Mouse (Mus musculus) layer of hippocampus, postnatal 36 days (tissue): ENCODE results near the gene Gk5. TPM values are rescaled to one million over a fixed set of nuclear protein-coding genes. Genes with fewer than 3 reads are reported as not detected.
A peak's percentile ranks its signal among the peaks of the same experiment; 100 is the strongest.
"Not testable (repeated sequence)": the region's sequence is repeated elsewhere in the genome, so short reads cannot be mapped to it uniquely, and the experiment has no call there.

ENCODE experiments used
- DNase-seq, 2 experiments: peaks; one replicate each; pipeline ENCODE4 v3.0.0; 2022
- total RNA-seq, 2 experiments: library from RNA; stranded (reverse); gene quantifications; 2 replicates each; pipeline ENCODE4 v1.2.3; 2021

Gk5 gene
- total RNA-seq, 2 experiments from 2014 or later: 4.8 to 5.9 TPM

DNA sequence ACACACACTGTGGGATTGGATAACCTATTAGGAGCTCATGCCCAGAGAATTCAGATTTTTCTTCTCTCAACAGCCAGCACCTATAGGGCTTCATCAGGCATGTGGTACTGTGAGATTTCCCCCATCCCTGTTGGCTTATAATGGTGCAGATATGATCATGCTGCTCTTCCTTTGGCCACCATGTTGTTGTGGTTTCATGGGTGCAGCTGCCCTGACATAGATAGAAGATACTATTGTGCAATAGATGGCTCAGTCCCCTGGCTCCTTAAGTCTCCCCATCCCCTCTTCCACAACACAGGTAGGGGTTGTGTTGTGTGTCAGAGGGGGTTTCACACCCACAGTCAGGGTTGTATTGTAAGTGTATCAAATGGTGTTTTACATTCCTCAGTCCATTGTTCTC, 25.7 kb downstream of the Gk5 start:
- DNase-seq: no peak

DNA sequence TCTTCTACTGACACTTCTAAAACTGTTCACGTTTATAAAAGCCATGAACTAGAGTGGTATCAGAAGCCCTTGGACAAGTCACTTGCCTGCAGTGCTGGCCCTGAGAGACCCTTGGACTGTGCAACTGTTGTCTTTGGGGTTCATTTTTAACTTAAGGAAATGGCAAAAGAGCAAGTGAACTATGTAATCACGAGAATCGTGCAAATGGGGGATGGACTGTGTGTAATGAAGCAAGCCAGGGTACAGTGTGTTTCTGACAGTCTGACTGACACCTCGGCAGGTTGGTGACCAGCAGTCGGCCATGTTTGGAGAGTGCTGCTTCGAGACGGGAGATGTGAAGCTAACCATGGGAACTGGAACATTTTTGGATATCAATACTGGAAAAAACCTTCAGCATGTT, 33.6 kb downstream of the Gk5 start:
- no peak for DNase-seq

DNA sequence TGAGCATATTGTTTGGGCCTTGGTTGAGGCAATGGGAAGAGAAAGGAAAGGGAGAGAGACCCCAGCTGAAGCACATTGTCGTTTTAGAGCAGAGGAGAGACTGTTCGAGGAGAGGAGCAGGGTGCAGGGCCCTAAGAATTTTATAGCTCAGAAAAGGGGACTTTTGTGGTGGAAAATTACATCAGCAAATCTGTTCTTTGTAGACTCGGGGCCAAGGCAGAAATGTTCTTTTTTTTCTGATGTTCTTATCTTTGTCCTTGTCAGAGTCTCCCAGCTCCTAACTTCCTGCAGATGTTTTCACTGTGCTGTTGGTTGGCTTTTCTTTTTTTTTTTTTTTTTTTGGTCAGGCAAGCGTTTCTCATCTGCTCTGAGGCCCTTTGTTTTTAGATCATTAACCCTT, 39.3 kb downstream of the Gk5 start:
- DNase-seq: no peak

DNA sequence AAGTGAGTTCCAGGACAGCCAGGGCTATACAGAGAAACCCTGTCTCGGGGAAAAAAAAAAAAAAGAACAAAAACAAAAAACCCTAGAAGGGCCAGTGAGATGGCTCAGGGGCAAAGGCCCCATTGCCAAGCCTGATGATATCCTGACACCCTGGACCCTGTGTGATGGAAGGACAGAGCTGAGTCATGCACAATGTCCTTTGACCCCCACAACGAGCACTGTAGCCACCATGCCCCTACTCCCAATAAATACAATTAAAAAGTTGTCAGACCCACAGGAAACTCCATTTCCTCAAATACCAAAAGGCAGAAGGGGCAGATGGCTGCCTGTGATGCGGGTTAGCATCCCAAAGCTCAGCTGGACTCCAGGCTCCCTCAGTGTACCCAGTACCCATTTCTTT, 39.9 kb downstream of the Gk5 start:
- DNase-seq: no peak

DNA sequence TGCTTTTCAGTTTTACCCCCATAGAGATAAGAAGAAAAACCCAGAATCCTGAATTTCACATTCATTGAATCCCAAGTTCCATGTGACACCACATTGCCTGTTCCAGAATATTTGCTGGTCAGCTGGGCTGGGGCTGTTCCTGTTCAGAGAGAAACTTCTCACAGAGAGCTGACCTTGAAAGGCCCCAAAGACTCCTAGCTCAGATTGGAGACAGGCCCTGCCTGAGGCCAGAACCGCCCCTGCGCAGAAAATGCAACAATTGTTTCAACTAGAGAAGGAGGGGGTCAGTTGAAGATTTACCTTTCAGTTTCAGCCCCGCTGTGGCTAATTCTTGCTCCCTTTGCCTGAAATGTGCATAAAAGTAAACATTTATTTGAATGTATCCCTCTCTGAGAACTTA, 41.6 kb downstream of the Gk5 start:
- DNase-seq: no peak

DNA sequence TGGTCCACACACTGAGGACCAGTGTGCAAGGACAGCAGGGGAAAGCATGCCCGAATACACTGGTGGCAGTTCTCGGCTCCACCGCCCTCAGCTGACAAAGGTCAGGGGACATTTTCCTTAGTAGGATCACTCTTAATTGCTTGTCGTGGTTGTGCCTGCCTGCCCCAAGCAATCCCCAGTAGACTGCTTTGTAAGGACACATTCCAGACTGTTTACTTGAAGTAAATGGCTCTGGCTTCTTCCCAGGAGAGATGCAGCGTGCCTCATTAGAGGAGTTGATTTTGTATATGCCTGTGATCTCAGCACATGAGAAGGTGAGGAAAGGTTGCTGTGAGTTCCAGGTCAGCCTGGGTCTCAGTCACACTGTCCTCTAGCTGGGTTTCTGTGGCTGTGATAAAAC, 43.3 kb downstream of the Gk5 start:
- DNase-seq: no peak

DNA sequence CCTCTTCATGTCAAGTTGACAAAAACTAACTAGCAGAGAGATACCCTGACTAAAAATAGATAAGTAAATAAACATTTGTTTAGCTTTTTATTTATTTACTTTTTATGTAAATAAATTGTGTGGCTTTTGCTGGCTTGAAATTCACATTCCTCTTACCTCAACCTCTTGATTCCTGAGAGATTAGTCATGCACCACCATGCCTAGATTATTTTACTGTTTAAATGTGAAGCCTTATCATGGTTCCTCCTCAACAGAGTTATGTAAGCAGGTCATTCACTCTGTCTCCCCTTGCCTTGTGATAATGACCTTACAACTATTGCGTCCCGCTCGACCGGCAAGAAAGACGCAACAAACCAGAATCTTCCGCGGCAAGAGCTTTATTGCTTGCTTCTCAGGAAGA, 44.3 kb downstream of the Gk5 start:
- no peak for DNase-seq

DNA sequence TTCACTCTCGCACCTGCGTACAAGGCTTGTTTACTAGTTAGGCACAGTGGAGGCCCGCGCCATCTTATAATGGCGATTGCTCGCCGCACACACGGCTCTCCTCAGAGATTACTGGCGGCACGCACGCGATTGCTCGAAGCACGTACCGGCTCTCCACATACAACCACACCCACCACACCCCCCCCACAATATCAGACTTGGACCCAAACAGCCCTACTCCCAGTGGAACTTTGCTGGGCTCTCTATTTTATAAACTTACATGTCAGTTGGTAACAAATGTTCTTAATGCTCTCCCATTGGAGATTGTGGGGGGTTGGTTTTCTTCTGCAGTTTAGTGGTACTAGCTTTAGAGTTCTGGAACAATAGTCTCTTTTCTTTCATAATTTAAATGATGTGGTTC, 44.8 kb downstream of the Gk5 start:
- not testable (repeated sequence) for DNase-seq

DNA sequence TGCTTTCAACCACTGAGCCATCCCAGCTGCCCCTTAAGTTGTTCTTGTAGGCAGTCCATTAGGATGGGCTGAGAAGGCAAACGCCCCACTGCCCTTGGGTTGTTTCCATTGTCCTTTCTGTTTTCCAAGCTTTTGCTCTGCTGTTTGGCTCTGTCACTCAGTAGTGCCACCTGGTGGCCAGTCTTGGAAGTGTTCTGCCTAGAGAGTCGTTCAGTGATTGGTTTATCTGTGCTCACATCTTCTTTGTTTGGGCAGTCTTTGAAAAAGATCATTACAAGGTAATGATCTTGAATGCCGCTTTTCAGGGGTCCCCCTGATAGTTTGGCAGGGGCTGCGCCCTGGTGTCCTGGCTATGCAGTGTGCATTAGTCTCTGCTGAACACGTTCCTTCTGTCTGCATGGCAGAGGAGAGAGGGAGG, 48.0 kb downstream of the Gk5 start:
- DNase-seq: peak; percentile 29 to 36

DNA sequence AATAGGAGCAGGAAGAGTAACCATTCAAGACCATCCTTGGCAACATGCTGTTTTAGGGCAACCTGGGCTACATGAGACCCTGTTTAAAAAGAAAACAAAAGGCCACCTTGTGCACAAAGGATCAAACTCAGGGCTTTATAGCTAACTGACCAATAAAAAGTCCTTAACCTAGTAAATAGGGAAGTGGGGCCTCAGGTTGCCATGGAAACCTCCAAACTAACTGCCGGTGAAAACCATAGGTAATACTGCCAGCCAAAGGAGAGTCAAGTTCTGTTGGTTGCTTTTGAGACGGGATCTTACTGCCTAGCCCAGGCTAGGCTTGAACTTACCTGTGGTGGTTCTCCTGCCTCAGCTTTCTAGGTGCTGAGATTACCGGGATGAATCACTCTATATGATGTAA, 51.4 kb downstream of the Gk5 start:
- no peak for DNase-seq

DNA sequence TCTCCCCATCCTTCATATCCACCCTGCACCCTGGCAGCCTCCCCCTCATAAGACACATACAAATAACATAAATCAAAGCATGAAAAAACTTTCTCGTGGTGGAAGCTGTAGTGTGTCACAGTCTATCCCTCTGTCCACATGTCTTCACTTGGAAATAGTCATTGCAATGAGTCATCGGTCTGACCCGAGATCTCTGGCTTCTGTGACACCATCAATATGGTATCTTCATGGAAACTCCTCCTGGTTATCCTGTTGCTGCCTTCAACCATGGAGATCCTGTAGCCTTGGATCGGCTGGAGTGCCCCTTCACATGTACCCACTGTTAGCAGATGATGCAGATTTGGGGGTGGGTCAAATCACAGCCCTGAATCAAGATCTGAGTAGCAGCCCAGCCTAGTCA, 65.7 kb downstream of the Gk5 start:
- DNase-seq: no peak

DNA sequence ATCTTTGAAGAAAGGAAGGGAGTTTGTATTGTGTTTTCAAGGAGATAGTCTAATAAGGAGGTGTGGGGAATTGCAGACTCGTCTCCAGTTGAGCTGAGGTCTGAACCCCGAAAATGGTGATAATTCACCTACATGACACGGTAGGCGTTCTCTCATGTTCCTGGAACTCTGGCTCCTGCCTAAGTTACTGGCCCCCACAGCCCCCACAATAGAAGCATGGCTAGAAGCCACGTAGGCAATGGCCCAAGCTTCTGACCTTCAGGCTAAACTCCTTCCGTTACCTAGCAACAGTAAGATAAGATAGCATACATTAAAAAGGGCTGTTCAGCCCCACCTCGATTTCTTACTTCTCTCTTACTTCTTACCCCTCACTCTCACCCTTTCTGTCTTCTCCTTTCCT, 67.5 kb downstream of the Gk5 start:
- no peak for DNase-seq

DNA sequence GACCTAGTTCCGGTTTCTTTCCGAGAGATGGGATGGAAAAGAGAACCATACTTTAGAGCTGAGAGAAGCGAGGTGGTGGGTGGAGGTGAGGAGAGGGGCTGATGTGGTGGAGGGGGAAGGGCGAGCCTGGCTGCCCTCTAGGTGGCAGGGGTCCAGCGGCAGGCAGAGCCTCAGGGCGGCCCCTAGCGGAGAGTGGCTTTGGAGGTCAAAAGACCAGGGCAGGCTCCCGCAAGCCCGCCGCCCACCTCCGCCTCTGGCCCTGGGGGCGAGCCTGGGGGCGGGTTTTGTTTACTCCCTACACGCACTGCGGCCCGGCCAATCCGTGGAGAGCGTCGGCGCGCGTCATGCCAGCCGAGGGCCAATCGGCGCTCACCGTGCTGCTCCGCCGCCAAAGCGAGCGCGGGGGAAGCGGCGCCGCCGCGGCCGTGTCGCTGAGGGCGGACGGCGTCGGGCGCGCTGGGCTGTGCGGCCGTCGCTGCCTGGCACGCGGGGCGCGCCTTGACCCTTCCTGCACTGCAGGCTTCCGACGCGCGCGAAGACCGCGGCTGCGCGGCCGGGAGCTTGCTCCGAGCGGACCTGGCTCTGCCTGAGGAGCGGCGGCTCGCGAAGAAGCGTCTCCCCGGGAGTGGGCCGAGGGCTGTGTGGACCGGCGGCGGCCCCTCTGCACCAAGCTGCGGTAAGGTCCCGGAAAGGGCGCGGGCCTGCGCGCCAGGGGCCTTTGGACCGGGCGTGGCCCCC, 76.9 kb downstream of the Gk5 start, which contains the start of gene Tfdp2:
Gene Tfdp2, plus strand, starts transcription at position 391 of the 738 bp plus-strand sequence.
- DNase-seq: peak; percentile 89 to 90

DNA sequence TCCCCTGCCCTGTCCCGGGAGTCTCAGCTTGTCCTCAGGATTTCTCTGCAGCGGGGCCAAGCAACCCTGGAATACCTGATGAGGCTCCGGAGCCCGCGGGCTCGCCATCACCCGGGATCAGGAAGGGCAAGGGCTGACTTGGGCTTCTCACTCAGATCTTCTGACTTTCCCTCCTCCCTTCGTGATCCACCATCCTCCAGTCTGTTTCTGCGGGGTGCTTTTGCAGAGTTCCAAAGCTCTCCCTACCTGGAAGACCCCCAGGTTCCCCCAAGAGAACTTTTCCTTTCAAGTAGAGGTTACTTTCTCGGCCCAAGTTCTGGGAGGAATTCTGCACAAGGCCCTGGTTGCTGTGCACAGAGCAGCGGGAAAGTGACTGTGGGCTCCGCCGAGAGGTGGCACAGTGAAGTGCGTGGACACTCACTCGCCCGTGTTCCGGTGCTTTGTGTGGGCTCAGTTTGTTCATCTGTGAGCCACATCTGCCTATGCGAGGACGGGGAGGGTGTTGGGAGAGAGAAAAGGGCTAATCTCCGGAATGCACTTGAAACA, 77.5 kb downstream of the Gk5 start:
- peak; percentile 36 to 50 for DNase-seq

DNA sequence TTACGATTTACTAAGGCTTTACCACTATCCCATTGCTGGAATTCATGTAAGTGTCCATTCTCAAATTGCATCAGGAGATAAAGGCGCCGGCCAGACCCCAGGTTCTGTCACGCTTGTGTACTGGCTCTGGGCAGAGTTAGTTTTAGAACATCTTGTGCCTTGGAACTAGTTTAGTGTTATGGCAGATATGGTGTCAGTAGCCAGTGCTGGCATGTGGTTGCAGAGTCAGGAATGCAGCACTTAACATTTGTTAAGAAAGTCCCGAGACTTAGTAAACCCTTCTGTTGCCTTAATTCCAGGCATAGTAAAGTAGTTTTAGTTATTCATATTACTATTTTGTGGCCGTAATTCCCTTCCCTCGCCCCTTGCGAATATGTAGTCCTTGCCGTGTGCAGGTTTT, 78.6 kb downstream of the Gk5 start:
- DNase-seq: no peak

DNA sequence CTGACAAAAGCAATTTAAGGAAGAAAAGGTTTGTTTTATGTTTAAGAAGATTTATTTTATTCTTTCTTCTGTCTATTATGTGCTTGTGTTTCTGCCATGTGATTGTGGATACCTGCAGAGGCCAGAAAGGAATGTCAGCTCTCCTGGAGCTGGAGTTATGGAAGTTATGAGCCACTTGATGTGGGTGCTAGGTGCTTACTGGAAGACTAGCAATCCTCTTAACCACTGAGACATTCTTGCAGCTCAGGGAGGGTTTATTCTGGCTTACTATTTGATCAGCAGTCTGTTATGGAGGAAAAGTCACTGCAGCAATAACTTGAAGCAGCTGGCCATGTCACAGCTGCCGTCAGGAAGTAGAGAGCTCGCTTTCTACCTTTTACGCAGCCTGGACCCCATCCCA, 84.5 kb downstream of the Gk5 start:
- DNase-seq: no peak

DNA sequence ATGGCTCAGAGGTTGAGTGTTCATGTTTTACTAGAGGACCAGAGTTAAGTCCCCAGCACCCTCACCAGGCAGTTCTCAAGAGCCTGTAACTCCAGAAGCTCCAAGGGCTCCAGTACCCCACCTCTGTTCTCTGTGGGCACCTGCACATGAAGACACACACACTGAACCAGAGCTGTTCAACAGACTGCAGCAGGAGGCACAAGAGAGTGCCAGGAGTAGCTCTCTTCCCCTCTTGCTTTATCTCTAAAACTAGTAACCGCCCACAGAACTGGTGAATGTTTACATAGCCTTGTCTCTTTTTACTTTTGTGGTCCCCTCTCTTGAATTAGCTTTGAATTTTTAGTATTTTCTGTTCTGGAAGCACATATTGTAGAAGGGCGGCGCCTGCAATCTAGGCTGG, 88.3 kb downstream of the Gk5 start:
- DNase-seq: no peak

DNA sequence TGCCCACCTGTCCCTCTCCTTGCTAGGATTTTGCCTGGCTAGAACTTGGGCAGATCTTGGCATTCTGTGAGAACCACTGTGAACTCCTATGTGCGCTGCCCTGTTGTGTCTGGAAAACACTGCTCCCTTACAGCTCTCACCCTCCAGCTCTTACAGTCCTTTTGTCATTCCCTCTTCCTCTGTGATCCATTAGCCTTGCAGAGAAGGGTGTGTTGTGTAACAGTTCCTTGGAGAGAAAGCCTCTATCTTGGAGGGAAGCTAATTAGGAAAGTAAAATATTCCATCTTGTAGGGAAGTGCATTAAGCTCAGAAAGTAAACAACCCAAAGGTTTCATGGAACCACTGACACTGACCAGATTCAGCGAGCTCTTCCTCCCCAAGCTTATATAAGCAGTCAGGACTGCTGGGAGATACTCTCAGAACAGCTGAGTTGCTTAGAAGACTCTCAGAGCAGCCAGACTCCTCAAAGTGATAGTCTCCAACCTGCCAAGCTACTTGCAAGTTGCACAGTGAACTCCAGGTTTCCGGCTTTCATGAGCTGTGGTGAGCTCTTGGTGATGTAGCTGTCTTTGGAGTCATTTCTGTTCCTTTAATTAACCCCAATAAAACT, 94.0 kb downstream of the Gk5 start:
- DNase-seq: no peak

DNA sequence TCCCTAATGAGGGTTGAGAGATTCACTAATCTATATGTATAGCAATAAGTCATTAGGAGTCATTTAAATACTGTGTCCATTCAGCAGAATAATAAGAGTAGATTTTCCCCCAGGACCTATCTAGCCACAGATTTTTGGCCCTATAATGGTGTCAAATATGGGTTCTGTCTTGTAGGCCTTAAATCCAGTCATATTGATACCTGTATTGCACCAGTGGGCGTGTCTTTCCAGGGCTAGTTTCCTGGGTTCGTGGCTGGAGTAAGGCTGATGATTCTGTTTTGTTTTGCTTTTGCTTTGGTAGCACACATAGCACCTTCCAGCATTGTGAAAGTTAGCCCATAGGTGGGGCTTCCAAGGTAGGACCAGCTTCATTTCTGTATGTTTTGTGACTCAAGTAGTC, 95.0 kb downstream of the Gk5 start:
- DNase-seq: no peak

DNA sequence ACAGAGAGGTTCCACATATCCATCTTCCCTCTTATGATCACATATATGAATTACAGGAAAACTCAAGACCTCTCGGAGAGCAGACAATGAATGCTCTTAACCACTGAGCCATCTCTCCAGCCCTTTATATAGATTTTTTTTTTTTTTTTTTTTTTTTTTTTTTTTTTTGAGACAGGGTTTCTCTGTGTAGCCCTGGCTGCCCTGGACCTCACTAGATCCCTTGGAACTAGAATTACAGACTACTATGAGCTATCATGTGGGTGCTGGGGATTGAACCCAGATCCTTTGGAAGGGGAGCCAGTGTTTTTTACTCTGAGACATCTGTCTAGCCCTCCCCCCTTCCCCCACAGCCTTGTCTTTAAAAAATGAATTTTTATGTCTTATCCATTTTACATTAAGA, 98.1 kb downstream of the Gk5 start:
- DNase-seq: no peak

DNA sequence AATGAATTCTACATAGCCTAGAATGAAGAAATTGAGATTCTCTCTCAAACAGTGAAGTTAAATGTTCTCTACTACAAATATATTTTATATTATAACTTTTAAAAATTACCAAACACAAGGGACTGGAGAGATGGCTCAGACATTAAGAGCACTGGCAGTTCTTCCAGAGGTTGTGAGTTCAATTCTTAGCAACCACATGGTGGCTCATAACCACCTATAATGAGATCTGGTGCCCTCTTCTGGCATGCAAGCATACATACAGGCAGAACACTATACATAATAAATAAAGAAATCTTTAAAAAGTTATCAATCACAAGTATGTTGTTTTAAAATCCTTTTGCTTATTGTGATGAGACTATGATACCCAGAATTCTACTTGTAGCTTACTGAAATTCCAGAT, 98.6 kb downstream of the Gk5 start:
- DNase-seq: no peak

DNA sequence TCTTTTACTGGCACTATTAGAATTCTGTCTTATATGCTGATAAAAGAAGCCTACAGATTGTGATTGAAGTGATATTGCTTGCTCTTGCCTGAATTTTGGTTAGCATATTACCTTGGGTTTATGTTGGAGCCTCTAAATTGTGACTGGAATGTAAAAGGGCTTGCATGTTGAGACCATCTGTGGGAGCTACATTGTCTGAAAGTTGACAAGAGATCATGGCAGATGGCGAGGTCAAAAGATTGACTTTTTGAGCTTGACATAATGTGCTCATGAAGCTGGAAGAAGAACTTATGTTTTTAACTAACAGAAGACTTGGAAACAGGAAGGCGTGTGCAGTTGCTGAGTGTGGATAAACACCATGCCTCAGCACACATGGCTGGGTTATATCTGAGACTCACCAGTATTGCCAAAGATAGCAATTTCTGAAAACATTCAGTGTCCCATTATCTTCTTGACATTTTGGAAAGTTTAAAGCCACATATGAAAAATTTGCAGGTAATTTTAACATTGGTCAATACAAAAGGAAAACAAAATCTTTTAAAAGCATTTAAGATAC, 100.0 kb downstream of the Gk5 start:
- DNase-seq: no peak

DNA sequence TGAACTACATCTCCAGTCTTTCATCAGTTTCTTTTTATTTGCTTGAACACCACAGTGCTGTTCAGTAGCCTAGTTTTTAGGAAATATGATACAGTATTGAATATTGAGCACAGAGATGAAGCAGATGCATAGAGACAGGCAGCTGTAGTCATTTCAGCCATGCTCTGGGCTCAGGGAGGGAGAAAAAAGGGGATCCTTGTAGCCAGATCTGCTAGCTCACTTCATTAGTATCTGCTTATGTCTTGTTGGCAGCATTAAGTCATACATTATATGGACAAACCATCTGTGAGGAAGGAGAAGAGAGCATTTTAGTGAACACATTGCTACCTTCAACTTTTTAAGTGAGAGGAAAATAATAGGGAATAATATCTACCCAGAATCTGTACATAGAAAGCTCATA, 101.3 kb downstream of the Gk5 start:
- no peak for DNase-seq

DNA sequence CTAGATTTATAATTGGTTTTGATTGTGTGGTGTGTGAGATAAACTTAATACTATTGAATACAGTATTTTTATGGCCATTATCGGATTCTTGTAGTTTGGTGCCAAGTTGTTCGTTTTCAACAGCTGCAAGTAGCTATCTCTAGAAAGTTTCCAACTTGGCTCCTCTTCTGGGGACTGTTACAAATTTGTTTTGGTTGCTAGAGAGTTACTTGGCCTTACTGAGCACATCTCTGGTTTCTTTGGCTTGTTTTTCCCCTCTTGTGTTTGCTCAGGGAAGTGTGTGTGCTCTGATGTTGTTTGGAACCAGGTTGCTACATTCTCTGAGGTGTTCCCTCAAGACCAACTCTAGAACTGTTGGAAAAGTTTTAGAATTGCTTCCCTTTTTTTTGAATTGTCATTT, 104.1 kb downstream of the Gk5 start:
- no peak for DNase-seq
